Mouse (Mus musculus) liver, adult 10 weeks (tissue): Measurements from ENCODE around the gene Nol7. TPM values are rescaled to one million over a fixed set of nuclear protein-coding genes. Genes with fewer than 3 reads are reported as not detected.

ENCODE experiments used
- polyA plus RNA-seq: library from polyadenylated mRNA; stranded (reverse); fragments of 350-450 nt; fragmentation: Illumina TruSeq; extraction: RNeasy Lipid Tissue Mini Kit (QIAGEN cat#74804); gene quantifications from one replicate; pipeline ENCODE4 v1.2.3, GENCODE M21; 2014; ENCODE audit warnings: low read depth, low replicate concordance

The Nol7 gene
- 187 TPM for polyA plus RNA-seq

DNA sequence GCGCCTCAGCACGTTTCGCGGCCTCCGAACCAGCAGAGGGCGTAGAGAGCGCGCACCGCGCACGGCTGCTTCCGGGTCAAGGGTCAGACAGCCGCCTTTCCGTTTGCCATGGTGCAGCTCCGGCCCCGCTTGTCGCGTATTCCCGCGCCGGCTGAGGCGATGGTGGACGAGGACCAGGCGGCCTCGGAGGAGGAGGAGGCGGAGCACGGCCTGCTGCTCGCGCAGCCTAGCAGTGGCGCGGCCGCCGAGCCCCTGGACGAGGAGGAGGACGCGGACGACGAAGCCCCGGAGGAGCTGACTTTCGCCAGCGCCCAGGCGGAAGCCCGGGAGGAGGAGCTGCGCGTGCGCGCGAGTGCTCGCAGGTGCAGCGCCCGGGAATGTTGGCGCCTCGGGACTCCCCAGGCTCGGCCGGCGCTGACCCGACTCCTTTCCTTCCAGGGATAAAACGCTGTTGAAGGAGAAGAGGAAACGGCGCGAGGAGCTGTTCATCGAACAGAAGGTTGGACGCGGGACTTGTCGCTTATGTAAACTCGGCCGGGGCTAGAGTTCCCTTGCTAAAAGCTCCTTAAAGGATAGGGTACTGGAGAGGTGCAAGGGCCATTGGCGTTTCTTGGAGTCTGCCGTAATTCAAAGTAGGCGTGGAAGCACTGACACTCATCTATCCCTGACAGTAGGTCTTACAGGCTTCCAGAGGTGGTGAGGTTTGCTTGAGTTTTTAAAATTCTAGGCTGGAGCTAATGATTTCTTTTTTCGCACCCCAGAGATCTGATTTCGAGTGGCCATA, at the start of gene Nol7:
TSS of gene Nol7 (plus strand) at position 94 of the 784 bp plus-strand sequence.

DNA sequence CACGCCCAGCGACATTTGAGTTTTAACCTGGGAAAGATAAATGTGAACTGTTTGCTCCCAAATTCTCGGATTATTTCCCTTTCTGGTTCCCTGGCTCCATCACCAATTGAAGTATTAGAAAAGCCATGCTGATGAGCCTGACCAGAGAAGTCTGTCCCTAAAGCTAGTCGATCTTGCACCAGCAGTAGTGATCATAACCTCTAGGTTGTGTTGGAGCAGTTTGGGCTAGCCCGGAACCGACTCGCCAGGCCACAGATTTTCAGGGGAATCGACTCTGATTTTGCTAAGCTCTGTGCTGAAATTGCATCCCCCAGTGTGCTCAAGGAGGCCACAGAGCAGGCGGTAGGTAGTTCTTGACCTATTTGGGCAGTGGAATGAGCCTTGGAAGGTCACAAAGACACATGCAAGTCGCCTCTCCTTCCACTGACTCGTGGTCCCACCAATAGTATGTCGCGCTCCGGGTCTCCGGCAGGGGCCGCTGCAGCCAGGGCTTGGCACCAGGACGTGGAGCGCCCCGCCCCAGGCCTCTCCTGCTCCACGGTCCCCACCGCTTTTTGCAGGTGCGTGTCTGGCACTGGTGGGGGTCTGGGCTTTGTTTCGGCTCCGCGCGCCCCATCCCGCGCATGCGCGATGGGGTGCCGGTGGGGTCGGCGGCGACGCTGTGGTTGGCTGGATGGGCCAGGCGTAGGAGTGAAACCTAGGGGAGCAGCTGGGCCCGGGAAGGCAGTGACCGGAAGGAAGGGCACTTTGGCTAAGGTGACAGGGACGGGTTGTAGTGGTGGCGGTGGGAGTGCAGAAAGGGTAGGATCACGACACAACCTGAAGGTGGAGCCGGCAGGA, 33.0 kb upstream of the Nol7 start, which contains the start of gene Sirt5:
TSS of gene Sirt5 (plus strand) at position 512 of the 840 bp plus-strand sequence.

Other genes with a start within 250 kb of the Nol7 start
- 5.6 TPM for gene Tbc1d7, start 226.9 kb upstream of the Nol7 start, polyA plus RNA-seq
- gene Gfod1, start 94.2 kb upstream of the Nol7 start, polyA plus RNA-seq = 0.82 TPM
- gene Sirt5, start 32.9 kb upstream of the Nol7 start, polyA plus RNA-seq = 9.9 TPM
- 48.9 TPM for gene Ranbp9, start 82.9 kb downstream of the Nol7 start, polyA plus RNA-seq
- gene Mcur1, start 161.8 kb downstream of the Nol7 start, polyA plus RNA-seq = 23.9 TPM
- gene Rnf182, start 217.3 kb downstream of the Nol7 start, polyA plus RNA-seq = not detected